Mouse (Mus musculus) liver, embryonic 13.5 days (tissue): ENCODE measurements around the gene Celf2. TPM values are rescaled to one million over a fixed set of nuclear protein-coding genes. Genes with fewer than 3 reads are reported as not detected.
"Not testable (repeated sequence)": the region's sequence is repeated elsewhere in the genome, so short reads cannot be mapped to it uniquely, and the experiment has no call there.

Experiments
- ATAC-seq: fragments of 200-750 bp; cut with Nextera tagmentation; 2 replicates; pipeline ENCODE4 v1.8.0; 2017; ENCODE audit warnings: low read depth, mild to moderate bottlenecking, moderate number of reproducible peaks, moderate library complexity
- DNase-seq: peaks from one replicate; pipeline ENCODE4 v3.0.0; 2022
- H3K27ac ChIP-seq: fragments of 300-500 bp; sonication (generic); 2 replicates; pipeline ENCODE4 v1.5.1; 2015; ENCODE audit warnings: moderate library complexity, mild to moderate bottlenecking, inconsistent platforms
- H3K27me3 ChIP-seq: fragments of 300-500 bp; sonication (generic); 2 replicates; pipeline ENCODE4 v1.6.1; 2015; ENCODE audit warnings: mild to moderate bottlenecking, inconsistent platforms
- H3K36me3 ChIP-seq: fragments of 300-500 bp; sonication (generic); 2 replicates; pipeline ENCODE4 v1.6.1; 2015; ENCODE audit warnings: mild to moderate bottlenecking, inconsistent platforms
- H3K4me1 ChIP-seq: fragments of 300-500 bp; sonication (generic); replicated peaks from 2 replicates; pipeline ENCODE4 v1.6.1; 2015; ENCODE audit warnings: inconsistent platforms
- H3K4me2 ChIP-seq: fragments of 300-500 bp; sonication (generic); 2 replicates; pipeline ENCODE4 v1.6.1; 2015; ENCODE audit warnings: inconsistent platforms, mild to moderate bottlenecking, moderate library complexity
- H3K4me3 ChIP-seq: fragments of 300-500 bp; sonication (generic); replicated peaks from 2 replicates; pipeline ENCODE4 v1.5.1; 2015; ENCODE audit warnings: mild to moderate bottlenecking, inconsistent platforms
- H3K9ac ChIP-seq: fragments of 300-500 bp; sonication (generic); 2 replicates; pipeline ENCODE4 v1.6.1; 2015; ENCODE audit warnings: mild to moderate bottlenecking, inconsistent platforms
- H3K9me3 ChIP-seq: fragments of 300-500 bp; sonication (generic); replicated peaks from 2 replicates; pipeline ENCODE4 v1.6.1; 2016; ENCODE audit warnings: inconsistent platforms
- WGBS: fragments of 180-500 bp; shearing (Covaris S2); methylation state at CpG from one replicate; pipeline ENCODE4 v1.1.7; 2015; ENCODE audit not compliant: insufficient replicate concordance; 5-methylcytosine and 5-hydroxymethylcytosine counted together
- polyA plus RNA-seq: library from polyadenylated mRNA; unstranded; fragments of >200 nt; fragmentation: Nextera tagmentation; extraction: Ambion mirVana; gene quantifications from 2 replicates; pipeline ENCODE4 v1.2.1, GENCODE M21; 2015

The Celf2 gene
- polyA plus RNA-seq, 1 experiment from 2014 or later, result 11.0 TPM

DNA sequence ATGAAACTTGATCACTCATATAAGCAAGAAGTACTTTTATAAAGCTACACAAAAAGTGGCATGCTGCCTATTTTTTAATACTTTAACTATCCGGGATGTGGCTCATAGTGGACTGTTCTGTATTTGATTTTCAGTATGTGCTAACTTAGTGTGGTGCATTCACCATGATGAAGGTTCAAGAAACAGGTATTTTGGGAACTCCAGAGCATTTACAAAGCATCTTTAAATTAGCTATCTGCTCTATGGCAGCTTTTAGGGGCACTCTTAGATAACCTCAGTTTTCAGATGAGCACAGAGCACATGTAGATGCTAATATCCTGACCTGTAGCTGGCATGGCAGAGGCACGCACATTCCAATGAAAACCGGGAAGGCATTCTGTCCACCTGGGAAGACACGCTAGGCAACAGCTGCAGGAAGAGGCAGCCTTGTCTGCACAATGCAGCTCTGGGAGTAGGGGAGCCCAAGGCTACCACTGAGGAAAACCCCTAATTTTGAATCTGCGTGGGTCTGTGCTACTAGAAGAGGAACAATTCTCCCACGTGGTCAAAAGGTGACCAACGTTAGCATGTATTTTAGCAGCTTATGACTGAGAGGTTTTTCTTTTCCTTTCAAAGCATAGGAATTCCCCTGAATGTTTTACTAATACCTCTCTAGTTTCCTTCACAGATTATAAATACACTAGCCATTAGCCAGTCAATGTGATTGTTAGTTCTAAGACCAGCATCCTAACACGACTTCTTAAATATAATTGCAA, 911.1 kb downstream of the Celf2 start:
- no peak overlapping the region for H3K9ac ChIP-seq
- 65% methylated on average over 8 of the region's 8 CpGs for WGBS
- H3K4me1 ChIP-seq, result no peaks in the 10 kb centered on the region
- no peaks in the 10 kb centered on the region for H3K36me3 ChIP-seq
- no peaks in the 10 kb centered on the region for H3K27me3 ChIP-seq
- no peak overlapping the region for H3K4me3 ChIP-seq
- DNase-seq (no peak), ATAC-seq (no peak)
- H3K4me2 ChIP-seq, result no peak overlapping the region
- no peaks in the 10 kb centered on the region for H3K9me3 ChIP-seq
- no peak overlapping the region for H3K27ac ChIP-seq

DNA sequence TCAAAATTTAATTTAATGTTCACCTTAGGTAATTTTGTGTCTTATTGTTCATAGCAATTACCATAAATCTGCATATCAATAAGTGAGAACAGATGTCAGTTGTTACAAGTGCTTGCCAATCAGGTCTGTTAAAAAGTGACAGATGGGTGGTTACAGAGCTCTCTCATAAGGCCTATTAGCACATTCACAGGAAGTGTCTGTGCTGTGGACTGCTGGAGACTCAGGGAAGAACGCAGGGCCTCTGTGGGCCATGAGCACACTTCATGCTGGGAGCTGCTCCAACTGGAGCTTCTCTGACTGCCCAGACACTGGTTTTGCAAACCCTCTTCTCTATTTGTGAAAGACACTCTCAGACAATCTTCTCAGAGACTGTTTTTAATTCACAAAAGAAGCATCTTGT, 914.6 kb downstream of the Celf2 start:
- no peak overlapping the region for H3K4me3 ChIP-seq
- no peaks in the 10 kb centered on the region for H3K27me3 ChIP-seq
- H3K9ac ChIP-seq, result no peak overlapping the region
- 54% methylated on average over 1 of the region's 1 CpGs for WGBS
- no peak overlapping the region for H3K27ac ChIP-seq
- no peaks in the 10 kb centered on the region for H3K36me3 ChIP-seq
- H3K9me3 ChIP-seq, result no peaks in the 10 kb centered on the region
- no peak overlapping the region for H3K4me2 ChIP-seq
- no peaks in the 10 kb centered on the region for H3K4me1 ChIP-seq
- no peak for ATAC-seq
- DNase-seq, result no peak

DNA sequence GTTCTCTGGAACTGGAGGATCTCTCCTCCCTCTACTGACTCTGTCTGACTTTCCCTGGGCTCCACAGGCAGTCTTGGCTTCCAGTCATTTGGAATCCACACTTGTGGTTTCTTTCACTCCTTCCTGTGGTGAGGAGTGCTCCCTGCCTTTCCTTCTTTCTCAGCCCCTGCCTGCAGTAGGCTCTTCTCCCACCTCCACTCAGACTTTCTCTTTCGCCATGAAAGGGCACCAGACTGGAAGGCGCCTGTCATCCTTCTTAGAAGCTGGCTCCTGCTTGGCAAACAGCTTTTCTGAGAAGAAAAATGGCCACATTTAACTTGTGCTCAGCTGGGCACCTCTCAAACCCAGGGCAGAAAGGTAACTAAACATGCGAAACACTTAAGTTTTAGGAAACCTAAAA, 915.2 kb downstream of the Celf2 start:
- Histone ChIP-seq H3K36me3 (no peaks in the 10 kb centered on the region), H3K4me3 (no peak overlapping the region), H3K4me2 (no peak overlapping the region), H3K4me1 (no peaks in the 10 kb centered on the region), H3K9me3 (no peaks in the 10 kb centered on the region), H3K9ac (no peak overlapping the region), H3K27ac (no peak overlapping the region), H3K27me3 (no peaks in the 10 kb centered on the region)
- ATAC-seq (no peak), DNase-seq (no peak)
- 71% methylated on average over 3 of the region's 3 CpGs for WGBS

DNA sequence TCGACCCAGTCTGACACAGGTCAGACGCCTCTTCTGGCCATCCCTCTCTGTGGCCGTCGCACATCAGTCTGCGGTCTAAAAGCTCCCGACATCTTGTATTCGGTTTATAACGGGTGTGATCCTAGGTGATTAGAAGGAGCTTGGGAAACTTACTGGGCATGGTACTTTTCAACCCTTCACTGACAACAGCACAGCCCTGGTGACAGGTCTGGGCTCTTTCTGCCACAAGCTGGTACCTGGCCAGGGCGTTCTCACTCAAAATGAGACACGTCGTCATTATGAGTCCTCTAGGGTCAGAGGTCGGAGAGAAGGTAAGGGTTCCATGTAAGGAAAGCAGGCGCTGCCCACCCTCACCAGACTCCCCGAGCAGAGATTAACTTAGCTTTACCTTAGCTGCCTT, 915.6 kb downstream of the Celf2 start:
- WGBS, result 70% methylated on average over 14 of the region's 14 CpGs
- H3K4me3 ChIP-seq, result no peak overlapping the region
- H3K9me3 ChIP-seq, result no peaks in the 10 kb centered on the region
- no peaks in the 10 kb centered on the region for H3K4me1 ChIP-seq
- no peak overlapping the region for H3K4me2 ChIP-seq
- no peak overlapping the region for H3K9ac ChIP-seq
- H3K27ac ChIP-seq, result no peak overlapping the region
- DNase-seq, result no peak
- no peaks in the 10 kb centered on the region for H3K27me3 ChIP-seq
- no peak for ATAC-seq
- no peaks in the 10 kb centered on the region for H3K36me3 ChIP-seq

DNA sequence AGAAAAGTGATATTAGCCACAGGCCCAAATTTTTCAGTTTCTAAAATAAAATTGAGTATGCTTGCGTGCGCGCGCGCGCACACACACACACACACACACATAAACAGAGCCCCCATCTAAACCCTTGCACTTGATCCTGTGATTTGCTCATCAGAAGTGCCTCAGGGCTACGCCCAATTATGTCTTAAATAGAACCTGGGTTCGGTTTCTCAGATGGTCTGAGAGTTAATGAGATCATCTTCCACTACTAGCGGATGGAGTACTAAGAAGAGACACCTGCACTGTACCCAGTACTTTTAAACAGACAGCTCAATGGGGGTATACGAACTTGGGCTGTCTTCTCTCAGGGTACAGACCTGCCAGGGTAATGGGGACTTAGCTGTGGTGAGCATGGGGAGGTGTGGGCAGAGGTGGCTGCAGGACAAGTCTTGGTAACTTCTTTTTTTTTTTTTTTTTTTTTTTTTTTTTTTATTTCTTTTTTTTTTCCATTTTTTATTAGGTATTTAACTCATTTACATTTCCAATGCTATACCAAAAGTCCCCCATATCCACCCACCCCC, 923.2 kb downstream of the Celf2 start:
- Histone ChIP-seq H3K4me1 (no peaks in the 10 kb centered on the region), H3K4me3 (no peak overlapping the region), H3K9ac (no peak overlapping the region), H3K4me2 (no peak overlapping the region), H3K36me3 (no peaks in the 10 kb centered on the region), H3K27me3 (no peaks in the 10 kb centered on the region), H3K27ac (no peak overlapping the region), H3K9me3 (no peaks in the 10 kb centered on the region)
- ATAC-seq (no peak), DNase-seq (no peak)
- WGBS, result 80% methylated on average over 10 of the region's 10 CpGs

DNA sequence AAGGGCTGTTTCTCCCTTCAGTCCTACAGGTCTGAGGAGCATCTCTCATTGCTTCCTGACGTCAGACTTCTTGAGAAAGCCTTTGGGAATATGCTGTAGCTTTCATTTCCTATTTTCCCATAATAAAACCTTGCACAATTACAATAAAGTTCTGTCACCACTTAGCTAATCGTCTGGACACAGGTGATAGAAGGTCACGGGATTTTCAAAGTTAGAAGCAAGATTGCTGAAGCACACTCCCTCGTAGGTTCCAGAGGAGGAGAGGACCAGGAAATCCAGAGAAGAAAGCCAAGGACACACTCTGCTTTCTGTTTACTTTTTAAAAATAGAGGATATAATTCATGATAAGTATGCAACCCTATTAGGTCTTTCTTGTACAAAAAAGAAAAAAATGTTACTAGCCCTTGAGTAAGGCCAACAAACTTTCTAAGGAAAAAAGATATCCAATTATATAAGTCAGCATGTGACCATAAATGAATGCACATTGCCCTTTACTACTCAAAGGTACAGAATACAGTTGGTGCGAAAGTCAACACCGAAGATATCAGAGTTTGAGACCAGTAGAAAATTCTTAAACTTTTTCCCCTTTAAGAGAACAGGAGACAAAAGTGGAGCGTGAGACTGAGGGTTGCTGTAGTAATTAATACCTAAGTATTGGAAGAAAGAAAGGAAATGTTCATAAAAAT, 924.2 kb downstream of the Celf2 start:
- Histone ChIP-seq H3K9ac (no peak overlapping the region), H3K27ac (no peak overlapping the region), H3K4me2 (no peak overlapping the region), H3K4me3 (no peak overlapping the region), H3K9me3 (no peaks in the 10 kb centered on the region), H3K36me3 (no peaks in the 10 kb centered on the region), H3K27me3 (no peaks in the 10 kb centered on the region), H3K4me1 (no peaks in the 10 kb centered on the region)
- 72% methylated on average over 7 of the region's 7 CpGs for WGBS
- DNase-seq, result no peak
- no peak for ATAC-seq

DNA sequence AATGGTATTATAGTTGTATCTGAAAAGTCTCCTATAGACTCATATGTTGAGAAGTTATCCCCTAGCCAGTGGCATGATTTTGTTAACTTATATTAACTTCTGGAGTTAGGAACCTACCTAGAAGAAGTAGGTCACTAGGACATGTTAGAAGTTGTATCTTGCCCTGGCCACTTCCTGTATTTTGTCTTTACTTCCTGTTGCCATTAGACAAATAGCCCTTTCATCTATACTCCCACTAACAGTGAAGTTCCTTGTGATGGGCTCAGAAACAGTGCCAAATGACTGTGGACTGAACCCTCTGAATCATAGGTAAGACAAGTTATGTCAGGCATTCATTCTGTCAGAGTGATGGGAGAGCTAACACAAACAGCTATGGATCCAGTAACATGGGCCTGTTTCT, 926.7 kb downstream of the Celf2 start:
- Histone ChIP-seq H3K27me3 (no peaks in the 10 kb centered on the region), H3K4me1 (no peaks in the 10 kb centered on the region), H3K27ac (no peak overlapping the region), H3K4me2 (no peak overlapping the region), H3K9ac (no peak overlapping the region), H3K9me3 (no peaks in the 10 kb centered on the region), H3K36me3 (no peaks in the 10 kb centered on the region), H3K4me3 (no peak overlapping the region)
- ATAC-seq (no peak), DNase-seq (no peak)

DNA sequence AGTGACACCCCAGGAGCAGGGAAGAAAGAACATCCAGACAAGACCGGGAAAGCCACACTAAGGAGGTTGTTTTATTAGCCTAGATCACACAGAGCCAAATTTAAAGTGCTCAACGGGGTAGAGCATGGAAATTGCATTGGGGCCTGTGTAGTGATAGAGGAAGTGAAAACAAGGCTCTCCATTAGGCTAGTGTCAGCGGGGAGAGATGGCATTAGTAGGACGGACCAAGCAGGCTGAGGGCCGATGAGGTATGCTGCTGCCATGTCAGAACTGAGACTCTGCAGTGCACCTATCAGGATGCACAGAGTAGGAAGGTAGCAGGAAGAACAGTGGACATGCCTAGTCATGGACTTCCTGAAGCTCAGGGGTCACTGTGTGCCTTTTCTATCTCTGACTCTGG, 929.3 kb downstream of the Celf2 start:
- Histone ChIP-seq H3K27ac (no peak overlapping the region), H3K4me2 (no peak overlapping the region), H3K9ac (no peak overlapping the region), H3K9me3 (no peaks in the 10 kb centered on the region), H3K27me3 (no peaks in the 10 kb centered on the region), H3K4me1 (no peaks in the 10 kb centered on the region), H3K36me3 (no peaks in the 10 kb centered on the region), H3K4me3 (no peak overlapping the region)
- WGBS, result 62% methylated on average over 5 of the region's 5 CpGs
- ATAC-seq (no peak), DNase-seq (no peak)

DNA sequence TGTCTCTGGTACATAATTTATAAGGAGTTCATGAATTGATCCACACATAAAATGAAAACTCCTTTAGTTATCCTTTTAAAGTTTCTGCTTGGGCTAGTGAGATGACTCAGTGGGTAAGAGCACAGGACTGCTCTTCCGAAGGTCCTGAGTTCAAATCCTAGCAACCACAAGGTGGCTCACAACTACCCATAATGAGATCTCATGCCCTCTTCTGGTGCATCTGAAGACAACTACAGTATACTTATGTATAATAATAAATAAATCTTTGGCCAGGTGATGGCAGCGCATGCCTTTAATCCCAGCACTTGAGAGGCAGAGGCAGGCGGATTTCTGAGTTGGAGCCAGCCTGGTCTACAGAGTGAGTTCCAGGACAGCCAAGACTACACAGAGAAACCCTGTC, 934.0 kb downstream of the Celf2 start:
- not testable (repeated sequence) for H3K9ac ChIP-seq, DNase-seq, H3K4me3 ChIP-seq, H3K27ac ChIP-seq, H3K27me3 ChIP-seq, ATAC-seq, H3K9me3 ChIP-seq, H3K36me3 ChIP-seq, H3K4me1 ChIP-seq, H3K4me2 ChIP-seq
- WGBS, result 82% methylated on average over 3 of the region's 3 CpGs

DNA sequence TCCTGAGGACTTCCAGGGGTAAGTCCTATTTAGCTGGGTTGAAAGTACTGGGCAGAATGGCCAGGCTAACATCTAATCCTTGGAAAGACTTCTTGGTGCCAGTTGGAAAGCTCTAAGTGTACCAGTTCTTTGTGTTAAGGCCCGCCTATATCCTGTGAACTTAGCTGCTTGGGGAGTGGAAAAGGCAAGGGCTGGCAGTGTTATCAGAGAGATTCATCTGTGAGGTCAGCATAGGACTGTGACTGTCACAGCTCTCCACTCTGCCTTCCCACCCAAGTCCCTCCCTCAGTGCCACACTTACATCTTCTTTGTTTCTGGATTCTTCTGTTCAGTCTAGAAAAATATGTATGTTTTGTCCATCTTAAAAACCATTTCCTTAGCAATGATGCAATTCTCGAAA, 935.7 kb downstream of the Celf2 start:
- 51% methylated on average over 2 of the region's 2 CpGs for WGBS

DNA sequence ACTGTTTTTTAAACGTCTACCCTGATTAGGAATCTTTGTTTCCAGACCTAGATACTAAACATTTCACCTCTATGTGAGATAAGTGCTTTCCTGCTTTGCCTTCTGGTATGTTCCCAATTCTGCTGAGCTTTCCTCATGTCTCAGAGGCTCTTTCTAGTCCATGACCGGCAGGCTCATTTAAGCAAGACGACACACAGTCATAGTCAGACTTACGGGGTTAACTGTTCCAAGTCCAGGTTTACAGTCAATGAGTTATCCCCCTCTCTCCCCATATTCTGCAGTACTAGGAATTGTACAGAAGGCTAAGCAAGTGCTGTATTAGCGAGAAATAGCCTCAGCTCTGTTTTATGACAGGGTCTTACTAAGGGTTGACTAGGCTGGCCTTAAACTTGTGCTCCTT, 936.4 kb downstream of the Celf2 start:
- Histone ChIP-seq H3K9ac (no peak overlapping the region), H3K9me3 (no peaks in the 10 kb centered on the region), H3K4me1 (no peaks in the 10 kb centered on the region), H3K27me3 (no peaks in the 10 kb centered on the region), H3K36me3 (no peaks in the 10 kb centered on the region), H3K4me2 (no peak overlapping the region), H3K4me3 (no peak overlapping the region), H3K27ac (no peak overlapping the region)
- ATAC-seq, result no peak
- WGBS, result 57% methylated on average over 5 of the region's 5 CpGs
- no peak for DNase-seq

More for the DNA sequence above, 935.7 kb downstream of the Celf2 start:
- H3K9ac ChIP-seq, result no peak overlapping the region
- H3K27me3 ChIP-seq, result no peaks in the 10 kb centered on the region
- no peaks in the 10 kb centered on the region for H3K36me3 ChIP-seq
- no peaks in the 10 kb centered on the region for H3K9me3 ChIP-seq
- no peaks in the 10 kb centered on the region for H3K4me1 ChIP-seq
- H3K4me3 ChIP-seq, result no peak overlapping the region
- no peak overlapping the region for H3K27ac ChIP-seq
- ATAC-seq, result no peak
- no peak overlapping the region for H3K4me2 ChIP-seq
- no peak for DNase-seq

DNA sequence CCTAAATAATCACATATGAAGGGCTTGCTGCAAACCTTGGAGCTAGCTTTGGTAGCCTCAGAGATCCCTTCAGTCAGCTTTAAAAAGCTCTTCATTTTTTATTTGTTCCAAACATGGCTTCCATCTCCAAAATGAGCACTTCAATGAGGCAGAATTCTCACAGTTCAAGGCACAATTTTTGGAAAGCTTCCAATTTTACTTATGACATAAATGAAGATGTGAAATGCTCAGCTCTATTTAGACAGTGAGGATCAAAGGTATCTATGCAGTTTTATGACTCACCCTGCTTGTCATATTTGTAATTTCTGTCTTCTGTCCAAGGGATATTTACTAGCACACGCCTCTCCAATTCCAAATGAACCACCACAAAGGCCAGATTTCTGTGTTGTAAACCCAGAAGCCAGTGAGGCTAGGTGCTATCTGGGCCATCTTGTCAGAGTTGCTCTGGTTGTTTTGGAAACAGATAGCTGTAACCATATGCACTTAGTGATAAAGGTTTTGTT, 940.3 kb downstream of the Celf2 start:
- Histone ChIP-seq H3K4me1 (no peaks in the 10 kb centered on the region), H3K9me3 (no peaks in the 10 kb centered on the region), H3K27me3 (no peaks in the 10 kb centered on the region), H3K9ac (no peak overlapping the region), H3K4me2 (no peak overlapping the region), H3K4me3 (no peak overlapping the region), H3K36me3 (no peaks in the 10 kb centered on the region), H3K27ac (no peak overlapping the region)
- DNase-seq (no peak), ATAC-seq (no peak)
- WGBS, result 57% methylated on average over 1 of the region's 1 CpGs
